Mouse (Mus musculus) midbrain, postnatal 0 days (tissue): ENCODE measurements around the gene Fat3. TPM values are rescaled to one million over a fixed set of nuclear protein-coding genes. Genes with fewer than 3 reads are reported as not detected.

Experiments
- ATAC-seq: fragments of 200-750 bp; cut with Nextera tagmentation; 2 replicates; pipeline ENCODE4 v1.8.0; 2017; ENCODE audit warnings: moderate number of reproducible peaks, mild to moderate bottlenecking, moderate TSS enrichment, moderate library complexity; ENCODE audit not compliant: low FRiP score
- DNase-seq: peaks from one replicate; pipeline ENCODE4 v3.0.0-alpha.2; 2015; ENCODE audit warnings: low spot score
- H3K27ac ChIP-seq: fragments of 300-500 bp; sonication (generic); 2 replicates; pipeline ENCODE4 v1.5.1; 2014; ENCODE audit warnings: low read depth, mild to moderate bottlenecking, low read length, mixed read lengths
- H3K27me3 ChIP-seq: fragments of 300-500 bp; sonication (generic); 2 replicates; pipeline ENCODE4 v1.6.1; 2014; ENCODE audit warnings: low read length, control low read depth, mixed read lengths; ENCODE audit not compliant: insufficient read depth
- H3K36me3 ChIP-seq: fragments of 300-500 bp; sonication (generic); 2 replicates; pipeline ENCODE4 v1.6.1; 2014; ENCODE audit warnings: low read length, control low read depth, mixed read lengths; ENCODE audit not compliant: insufficient read depth
- H3K4me1 ChIP-seq: fragments of 300-500 bp; sonication (generic); 2 replicates; pipeline ENCODE4 v1.6.1; 2014; ENCODE audit warnings: mild to moderate bottlenecking, control low read depth, antibody characterized with exemption, low read length, mixed read lengths; ENCODE audit not compliant: insufficient read depth
- H3K4me2 ChIP-seq: fragments of 300-500 bp; sonication (generic); 2 replicates; pipeline ENCODE4 v1.6.1; 2014; ENCODE audit warnings: low read depth, mild to moderate bottlenecking, low read length, mixed read lengths; ENCODE audit not compliant: poor library complexity, severe bottlenecking
- H3K4me3 ChIP-seq: fragments of 300-500 bp; sonication (generic); 2 replicates; pipeline ENCODE4 v1.5.1; 2014; ENCODE audit warnings: low read depth, mild to moderate bottlenecking, low read length, moderate library complexity
- H3K9ac ChIP-seq: fragments of 300-500 bp; sonication (generic); replicated peaks from 2 replicates; pipeline ENCODE4 v1.6.1; 2014; ENCODE audit warnings: mild to moderate bottlenecking, low read length, moderate library complexity, mixed read lengths; ENCODE audit not compliant: poor library complexity, severe bottlenecking
- H3K9me3 ChIP-seq: fragments of 300-500 bp; sonication (generic); 2 replicates; pipeline ENCODE4 v1.6.1; 2016; ENCODE audit warnings: low read length, control low read depth
- CTCF ChIP-seq: IDR thresholded peaks from 2 replicates; pipeline ENCODE4 v1.5.1; 2016; ENCODE audit warnings: antibody characterized with exemption, mild to moderate bottlenecking
- WGBS: fragments of 180-500 bp; shearing (Covaris S2); extraction: QIAGEN DNeasy Blood & Tissue Kit; methylation state at CpG from one replicate; pipeline ENCODE4 v1.1.7; 2014; 5-methylcytosine and 5-hydroxymethylcytosine counted together
- polyA plus RNA-seq: library from polyadenylated mRNA; unstranded; fragments of >200 nt; fragmentation: Nextera tagmentation; extraction: Ambion mirVana; gene quantifications from 2 replicates; pipeline ENCODE4 v1.2.1, GENCODE M21; 2015
- total RNA-seq: library from RNA; depleted of rRNA; stranded (reverse); fragments of >200 nt; gene quantifications from 2 replicates; pipeline ENCODE4 v1.2.3, GENCODE M21; 2014

Gene Fat3
- total and polyA plus RNA-seq, 2 experiments from 2014 or later: 7.6 to 63.7 TPM

- no peak overlapping the region for H3K4me3 ChIP-seq
- no peak overlapping the region for H3K4me2 ChIP-seq
- H3K9me3 ChIP-seq: no peaks in the 10 kb centered on the region
- no peaks in the 10 kb centered on the region for H3K36me3 ChIP-seq
- H3K27ac ChIP-seq: no peak overlapping the region
- no peak overlapping the region for H3K9ac ChIP-seq
- WGBS: 82% methylated on average over 2 of the region's 2 CpGs
- ATAC-seq (no peak), DNase-seq (no peak)
- no peak for TF ChIP-seq CTCF
- no peaks in the 10 kb centered on the region for H3K4me1 ChIP-seq
- H3K27me3 ChIP-seq: no peaks in the 10 kb centered on the region
These were observed 208.6 kb downstream of the Fat3 start for GRCm38 (mm10) chr9:16292492-16292891.

GRCm38 (mm10) chr9:16290911-16291310, 210.2 kb downstream of the Fat3 start:
- Histone ChIP-seq H3K4me3 (no peak overlapping the region), H3K9me3 (no peaks in the 10 kb centered on the region), H3K4me2 (no peak overlapping the region), H3K36me3 (no peaks in the 10 kb centered on the region), H3K4me1 (no peaks in the 10 kb centered on the region), H3K9ac (no peak overlapping the region), H3K27ac (no peak overlapping the region), H3K27me3 (no peaks in the 10 kb centered on the region)
- DNase-seq: no peak
- TF ChIP-seq CTCF: no peak
- 90% methylated on average over 2 of the region's 2 CpGs for WGBS
- ATAC-seq: no peak

DNA sequence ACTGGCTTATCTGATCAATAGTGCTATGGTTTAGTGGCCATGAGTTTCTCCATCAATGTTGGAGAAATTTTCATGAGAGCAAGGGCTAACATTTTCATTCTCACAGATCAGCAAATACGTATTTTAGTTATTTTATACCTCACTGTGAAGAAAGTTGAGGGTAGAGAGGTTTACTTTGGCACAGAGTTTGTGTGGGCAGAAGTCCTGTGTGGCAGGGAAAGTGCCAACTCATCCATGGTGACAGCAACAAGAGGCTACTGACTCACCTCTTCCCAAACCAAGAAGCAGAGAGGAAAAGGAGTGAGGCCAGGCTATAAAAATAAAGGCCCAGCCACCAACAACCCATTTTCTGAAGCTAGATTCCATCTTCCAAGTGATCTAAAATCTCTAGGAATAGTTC, 218.1 kb downstream of the Fat3 start:
- no peak overlapping the region for H3K27ac ChIP-seq
- H3K36me3 ChIP-seq: no peaks in the 10 kb centered on the region
- H3K9me3 ChIP-seq: no peaks in the 10 kb centered on the region
- H3K4me1 ChIP-seq: no peaks in the 10 kb centered on the region
- ATAC-seq (no peak), DNase-seq (no peak)
- H3K4me3 ChIP-seq: no peak overlapping the region
- no peak for TF ChIP-seq CTCF
- H3K4me2 ChIP-seq: no peak overlapping the region
- no peak overlapping the region for H3K9ac ChIP-seq
- no peaks in the 10 kb centered on the region for H3K27me3 ChIP-seq
- WGBS: 84% methylated on average over 1 of the region's 1 CpGs

DNA sequence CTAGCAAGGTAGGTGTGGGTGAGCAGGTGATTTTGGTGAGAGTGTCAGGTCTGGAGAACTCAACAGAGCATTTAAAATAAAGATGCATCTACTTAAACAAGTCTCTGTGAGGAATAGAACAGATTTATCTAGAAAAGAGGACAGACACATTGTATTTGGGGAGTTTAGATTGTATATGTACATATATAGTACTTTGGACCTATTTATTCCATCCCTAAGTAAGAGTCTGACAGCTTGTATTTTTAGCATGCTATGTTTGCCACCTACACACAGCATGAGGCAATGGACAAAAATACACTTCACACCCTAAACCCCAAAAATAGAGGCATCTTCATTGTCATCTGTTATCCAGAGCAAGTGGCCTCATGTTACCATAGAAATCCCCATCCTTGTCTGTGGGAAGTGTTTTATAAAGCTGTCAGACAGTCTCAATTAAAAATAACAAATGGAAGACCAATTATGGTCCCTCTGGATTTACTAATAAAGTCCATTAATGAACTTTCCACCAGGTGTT, 218.7 kb downstream of the Fat3 start:
- H3K27me3 ChIP-seq: no peaks in the 10 kb centered on the region
- H3K9ac ChIP-seq: no peak overlapping the region
- no peaks in the 10 kb centered on the region for H3K36me3 ChIP-seq
- no peak overlapping the region for H3K27ac ChIP-seq
- TF ChIP-seq CTCF: no peak
- DNase-seq: no peak
- H3K4me2 ChIP-seq: no peak overlapping the region
- H3K9me3 ChIP-seq: no peaks in the 10 kb centered on the region
- no peaks in the 10 kb centered on the region for H3K4me1 ChIP-seq
- ATAC-seq: no peak
- no peak overlapping the region for H3K4me3 ChIP-seq

GRCm38 (mm10) chr9:16275589-16275988, 225.5 kb downstream of the Fat3 start:
- DNase-seq (no peak), ATAC-seq (no peak)
- Histone ChIP-seq H3K4me3 (no peak overlapping the region), H3K9ac (no peak overlapping the region), H3K4me2 (no peak overlapping the region), H3K36me3 (no peaks in the 10 kb centered on the region), H3K4me1 (no peaks in the 10 kb centered on the region), H3K9me3 (no peaks in the 10 kb centered on the region), H3K27me3 (no peaks in the 10 kb centered on the region), H3K27ac (no peak overlapping the region)
- WGBS: 54% methylated on average over 2 of the region's 2 CpGs
- TF ChIP-seq CTCF: no peak

DNA sequence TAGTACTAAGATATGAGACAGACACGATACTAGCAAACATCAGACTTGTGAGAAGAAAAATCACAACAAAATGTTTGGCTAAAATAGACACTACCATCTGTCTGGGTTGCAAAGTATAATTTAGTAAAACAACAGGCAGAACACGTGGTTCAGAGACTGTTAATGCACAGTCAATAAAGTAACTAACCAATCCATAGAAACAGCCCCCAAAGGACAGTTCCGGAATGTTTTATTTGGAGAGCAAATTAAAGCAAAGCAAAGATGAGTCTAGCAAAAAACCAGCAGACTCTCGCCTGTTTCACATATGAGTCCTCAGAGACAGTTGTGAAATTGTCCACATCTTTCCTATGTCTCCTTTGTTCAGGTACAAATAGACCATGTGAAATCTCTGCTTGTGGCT, 227.0 kb downstream of the Fat3 start:
- Histone ChIP-seq H3K9ac (no peak overlapping the region), H3K36me3 (no peaks in the 10 kb centered on the region), H3K9me3 (no peaks in the 10 kb centered on the region), H3K4me3 (no peak overlapping the region), H3K27ac (no peak overlapping the region), H3K4me2 (no peak overlapping the region), H3K27me3 (no peaks in the 10 kb centered on the region), H3K4me1 (no peaks in the 10 kb centered on the region)
- no peak for TF ChIP-seq CTCF
- DNase-seq (peak; percentile 24), ATAC-seq (no peak)
- WGBS: 83% methylated on average over 4 of the region's 4 CpGs
